Mouse (Mus musculus) hindbrain, embryonic 11.5 days (tissue): ENCODE measurements at regions not wholly inside any gene's neighbourhood (a gene's known extent, or its start where the extent isn't known, plus 50 kb on each side); places are given as distances from the start of the nearest gene placed in this dataset.

Experiments
- ATAC-seq: fragments of 200-750 bp; cut with Nextera tagmentation; 2 replicates; pipeline ENCODE4 v1.8.0; 2017; ENCODE audit warnings: mild to moderate bottlenecking, moderate TSS enrichment, moderate library complexity; ENCODE audit not compliant: low FRiP score
- DNase-seq: peaks from one replicate; pipeline ENCODE4 v3.0.0-alpha.2; 2015; ENCODE audit warnings: low spot score
- H3K27ac ChIP-seq: fragments of 300-500 bp; sonication (generic); 2 replicates; pipeline ENCODE4 v1.5.1; 2014; ENCODE audit warnings: mild to moderate bottlenecking, low read depth, low read length
- H3K27me3 ChIP-seq: fragments of 300-500 bp; sonication (generic); 2 replicates; pipeline ENCODE4 v1.6.1; 2014; ENCODE audit warnings: mild to moderate bottlenecking, low read length, moderate library complexity, mixed read lengths; ENCODE audit not compliant: control insufficient read depth, insufficient read depth
- H3K36me3 ChIP-seq: fragments of 300-500 bp; sonication (generic); 2 replicates; pipeline ENCODE4 v1.6.1; 2014; ENCODE audit warnings: mild to moderate bottlenecking, low read length, moderate library complexity, mixed read lengths; ENCODE audit not compliant: control insufficient read depth, insufficient read depth
- H3K4me1 ChIP-seq: fragments of 300-500 bp; sonication (generic); replicated peaks from 2 replicates; pipeline ENCODE4 v1.6.1; 2014; ENCODE audit warnings: low read length, mixed read lengths; ENCODE audit not compliant: control insufficient read depth, insufficient read depth
- H3K4me2 ChIP-seq: fragments of 300-500 bp; sonication (generic); replicated peaks from 2 replicates; pipeline ENCODE4 v1.6.1; 2014; ENCODE audit warnings: mild to moderate bottlenecking, low read depth, low read length
- H3K4me3 ChIP-seq: fragments of 300-500 bp; sonication (generic); 2 replicates; pipeline ENCODE4 v1.5.1; 2014; ENCODE audit warnings: low read depth, low read length
- H3K9ac ChIP-seq: fragments of 300-500 bp; sonication (generic); 2 replicates; pipeline ENCODE4 v1.6.1; 2014; ENCODE audit warnings: low read depth, low read length
- H3K9me3 ChIP-seq: fragments of 300-500 bp; sonication (generic); 2 replicates; pipeline ENCODE4 v1.6.1; 2016; ENCODE audit warnings: low read length; ENCODE audit not compliant: control insufficient read depth
- WGBS: fragments of 180-500 bp; shearing (Covaris S2); extraction: QIAGEN DNeasy Blood & Tissue Kit; methylation state at CpG from one replicate; pipeline ENCODE4 v1.1.7; 2014; 5-methylcytosine and 5-hydroxymethylcytosine counted together

DNA sequence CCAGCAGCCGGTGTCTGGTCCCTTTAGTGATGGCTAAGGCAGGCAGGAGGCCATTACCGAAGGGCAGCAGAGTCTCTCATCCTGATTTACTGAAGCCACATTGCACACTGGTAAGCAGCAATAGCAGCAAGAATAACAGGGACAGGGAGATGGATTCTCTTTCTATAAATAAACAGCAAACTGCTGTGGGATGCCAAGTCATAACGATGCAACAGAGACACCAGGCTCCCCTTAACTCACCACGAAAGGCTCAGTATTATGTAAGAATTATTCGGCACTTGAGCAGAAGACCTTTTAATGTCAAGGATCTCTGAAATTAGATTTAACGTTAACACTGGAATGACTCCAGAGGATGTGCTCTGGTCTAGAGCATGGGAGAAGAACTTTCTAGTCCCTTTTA, 202.1 kb downstream of the Ddx10 start:
- no peak overlapping the region for H3K9ac ChIP-seq
- H3K4me1 ChIP-seq = no peaks in the 10 kb centered on the region
- DNase-seq (no peak), ATAC-seq (no peak)
- no peaks in the 10 kb centered on the region for H3K9me3 ChIP-seq
- H3K4me3 ChIP-seq = no peak overlapping the region
- WGBS = 88% methylated on average over 6 of the region's 6 CpGs
- H3K4me2 ChIP-seq = no peak overlapping the region
- no peaks in the 10 kb centered on the region for H3K27me3 ChIP-seq
- H3K27ac ChIP-seq = no peak overlapping the region
- H3K36me3 ChIP-seq = no peaks in the 10 kb centered on the region

DNA sequence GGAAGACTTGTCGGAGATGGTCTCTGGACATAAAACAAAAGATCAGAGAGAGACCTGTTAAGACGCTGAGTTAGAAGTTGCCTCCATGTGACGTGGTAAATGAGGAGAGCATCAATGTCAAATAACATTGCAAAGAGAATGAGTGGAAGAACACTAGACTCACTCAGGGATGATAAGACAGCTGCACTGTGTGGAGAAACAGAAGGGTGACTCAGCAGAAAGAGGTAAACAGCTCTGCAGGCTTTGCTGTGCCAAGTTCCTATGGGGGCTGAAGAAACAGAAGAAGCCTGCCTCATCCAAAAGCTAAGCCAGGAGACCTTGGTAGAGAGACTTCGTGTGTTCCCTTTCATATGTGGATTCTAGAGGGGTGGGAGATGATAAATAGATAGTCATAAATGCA, 214.1 kb downstream of the Ddx10 start:
- no peak overlapping the region for H3K27ac ChIP-seq
- H3K27me3 ChIP-seq = no peaks in the 10 kb centered on the region
- 85% methylated on average over 4 of the region's 4 CpGs for WGBS
- H3K9me3 ChIP-seq = no peaks in the 10 kb centered on the region
- ATAC-seq (no peak), DNase-seq (no peak)
- H3K36me3 ChIP-seq = no peaks in the 10 kb centered on the region
- no peak overlapping the region for H3K4me3 ChIP-seq
- H3K4me1 ChIP-seq = no peaks in the 10 kb centered on the region
- no peak overlapping the region for H3K4me2 ChIP-seq
- H3K9ac ChIP-seq = no peak overlapping the region

DNA sequence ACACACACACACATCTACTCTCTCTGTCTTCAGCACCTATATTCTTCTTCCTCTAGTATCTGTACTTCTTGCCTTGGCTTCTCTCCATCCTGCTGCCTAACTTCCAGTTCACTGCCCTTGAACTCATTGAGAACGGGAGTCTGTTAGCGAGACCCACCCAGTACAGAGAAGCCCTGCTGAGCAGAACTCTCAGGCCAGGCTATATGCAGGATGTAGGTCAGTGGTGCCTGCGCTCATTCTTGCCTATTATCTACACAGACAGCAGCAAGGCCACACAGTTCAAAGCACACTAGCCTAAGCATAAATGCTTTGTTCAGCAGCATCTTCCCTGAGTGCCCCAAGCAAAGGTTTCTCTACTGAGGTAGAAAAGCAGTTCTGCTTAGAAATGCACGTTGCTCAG, 225.8 kb downstream of the Ddx10 start:
- Histone ChIP-seq H3K36me3 (no peaks in the 10 kb centered on the region), H3K27me3 (no peaks in the 10 kb centered on the region), H3K9ac (no peak overlapping the region), H3K4me1 (no peaks in the 10 kb centered on the region), H3K4me2 (no peak overlapping the region), H3K27ac (no peak overlapping the region), H3K9me3 (no peaks in the 10 kb centered on the region), H3K4me3 (no peak overlapping the region)
- ATAC-seq (no peak), DNase-seq (no peak)
- WGBS = 83% methylated on average over 4 of the region's 4 CpGs

DNA sequence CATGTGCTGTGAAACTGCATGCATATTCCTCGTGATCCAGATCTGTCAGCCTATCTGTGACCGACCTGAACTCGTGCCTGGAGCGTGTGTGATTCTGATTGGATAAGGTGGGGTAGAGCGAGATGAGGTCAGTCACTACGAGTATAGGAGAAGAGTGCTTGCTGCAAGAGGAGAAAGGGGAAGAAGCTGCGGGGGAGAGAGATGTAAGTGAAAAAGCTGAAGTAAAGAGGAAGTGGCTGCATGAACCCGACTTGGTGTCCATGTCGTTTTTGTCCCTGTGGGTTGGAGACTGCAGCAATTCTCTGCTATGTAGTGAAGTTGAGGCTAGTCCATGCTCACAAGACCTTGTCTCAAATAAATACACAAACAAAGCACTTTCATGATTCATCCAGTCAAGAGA, 237.1 kb downstream of the Ddx10 start:
- DNase-seq (no peak), ATAC-seq (no peak)
- no peaks in the 10 kb centered on the region for H3K9me3 ChIP-seq
- H3K9ac ChIP-seq = no peak overlapping the region
- WGBS = 92% methylated on average over 9 of the region's 9 CpGs
- H3K27me3 ChIP-seq = no peaks in the 10 kb centered on the region
- H3K27ac ChIP-seq = no peak overlapping the region
- H3K4me1 ChIP-seq = no peaks in the 10 kb centered on the region
- H3K4me3 ChIP-seq = no peak overlapping the region
- no peak overlapping the region for H3K4me2 ChIP-seq
- no peaks in the 10 kb centered on the region for H3K36me3 ChIP-seq

DNA sequence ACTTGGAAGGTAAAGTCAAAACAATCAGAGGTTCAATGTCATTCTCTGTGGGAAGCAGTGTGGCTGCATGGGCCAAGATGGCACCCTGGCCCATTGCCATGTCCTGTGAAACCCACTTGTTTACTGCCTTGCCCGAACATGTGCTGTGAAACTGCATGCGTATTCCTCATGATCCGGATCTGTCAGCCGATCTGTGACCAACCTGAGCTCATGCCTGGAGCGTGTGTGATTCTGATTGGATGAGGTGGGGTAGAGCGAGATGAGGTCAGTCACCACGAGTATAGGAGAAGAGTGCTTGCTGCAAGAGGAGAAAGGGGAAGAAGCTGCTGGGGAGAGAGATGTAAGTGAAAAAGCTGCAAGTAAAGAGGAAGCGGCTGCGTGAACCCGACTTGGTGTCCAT, 240.5 kb downstream of the Ddx10 start:
- Histone ChIP-seq H3K4me1 (no peaks in the 10 kb centered on the region), H3K27me3 (no peaks in the 10 kb centered on the region), H3K4me2 (no peak overlapping the region), H3K9me3 (no peaks in the 10 kb centered on the region), H3K4me3 (no peak overlapping the region), H3K9ac (no peak overlapping the region), H3K36me3 (no peaks in the 10 kb centered on the region), H3K27ac (no peak overlapping the region)
- ATAC-seq (no peak), DNase-seq (no peak)
- WGBS = 94% methylated on average over 10 of the region's 10 CpGs

DNA sequence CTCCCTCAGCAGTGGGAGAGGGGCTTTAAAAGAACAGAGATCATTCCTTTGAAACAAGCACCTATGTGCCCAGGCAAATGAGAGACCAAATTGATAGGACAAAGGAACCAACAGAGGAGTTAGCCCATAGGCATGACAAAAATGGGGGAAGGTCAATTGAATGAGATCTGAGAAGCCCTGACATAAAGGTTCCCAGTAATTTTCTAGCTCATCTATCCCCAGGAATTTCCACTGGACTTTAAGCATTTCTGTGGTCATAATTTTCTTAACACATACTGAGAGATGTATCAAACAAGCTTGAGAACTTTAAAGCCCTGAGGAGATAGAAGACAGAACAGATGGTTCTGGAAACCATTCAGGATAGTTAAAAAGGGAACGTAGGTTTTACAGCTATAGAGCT, 241.8 kb downstream of the Ddx10 start:
- Histone ChIP-seq H3K4me3 (no peak overlapping the region), H3K36me3 (no peaks in the 10 kb centered on the region), H3K4me1 (no peaks in the 10 kb centered on the region), H3K9ac (no peak overlapping the region), H3K4me2 (no peak overlapping the region), H3K27me3 (no peaks in the 10 kb centered on the region), H3K27ac (no peak overlapping the region), H3K9me3 (no peaks in the 10 kb centered on the region)
- DNase-seq (no peak), ATAC-seq (no peak)
- 93% methylated on average over 1 of the region's 1 CpGs for WGBS

DNA sequence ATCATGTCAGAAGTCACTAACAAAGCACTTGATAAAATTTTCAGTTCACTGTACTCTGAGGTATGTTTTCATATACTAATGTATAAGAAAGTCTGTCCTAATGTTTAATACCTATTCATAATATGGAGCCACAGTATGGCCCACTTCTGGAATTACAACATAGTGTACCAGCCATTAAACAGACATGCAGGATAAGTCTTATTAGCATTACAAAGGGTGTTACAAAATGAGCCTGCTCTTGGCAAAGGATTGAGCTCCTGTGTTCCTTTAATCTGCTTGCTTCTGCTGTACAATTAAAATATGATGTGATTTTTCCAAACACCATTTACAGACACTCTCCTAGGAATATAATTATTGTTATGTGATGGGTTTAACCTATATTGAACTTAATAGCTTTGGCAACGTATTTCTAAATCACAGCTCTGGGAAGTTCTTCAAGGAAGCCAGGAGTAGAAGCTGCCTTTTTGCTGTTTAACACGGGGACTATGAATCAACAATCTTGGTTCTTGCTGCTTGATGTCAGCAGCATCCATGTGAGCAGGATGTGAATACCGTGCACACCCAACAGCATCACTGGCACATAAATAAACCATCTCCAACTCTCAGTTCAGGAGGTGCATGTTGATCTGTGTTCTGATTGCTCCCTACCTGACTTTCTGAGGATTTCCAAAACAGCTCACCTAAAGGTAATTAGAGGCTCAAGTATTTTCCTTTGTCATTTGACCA, 243.4 kb downstream of the Ddx10 start:
- WGBS = 81% methylated on average over 3 of the region's 3 CpGs
- Histone ChIP-seq H3K9me3 (no peaks in the 10 kb centered on the region), H3K4me3 (no peak overlapping the region), H3K4me1 (no peaks in the 10 kb centered on the region), H3K4me2 (no peak overlapping the region), H3K27me3 (no peaks in the 10 kb centered on the region), H3K27ac (no peak overlapping the region), H3K9ac (no peak overlapping the region), H3K36me3 (no peaks in the 10 kb centered on the region)
- no peak for ATAC-seq
- DNase-seq = no peak

DNA sequence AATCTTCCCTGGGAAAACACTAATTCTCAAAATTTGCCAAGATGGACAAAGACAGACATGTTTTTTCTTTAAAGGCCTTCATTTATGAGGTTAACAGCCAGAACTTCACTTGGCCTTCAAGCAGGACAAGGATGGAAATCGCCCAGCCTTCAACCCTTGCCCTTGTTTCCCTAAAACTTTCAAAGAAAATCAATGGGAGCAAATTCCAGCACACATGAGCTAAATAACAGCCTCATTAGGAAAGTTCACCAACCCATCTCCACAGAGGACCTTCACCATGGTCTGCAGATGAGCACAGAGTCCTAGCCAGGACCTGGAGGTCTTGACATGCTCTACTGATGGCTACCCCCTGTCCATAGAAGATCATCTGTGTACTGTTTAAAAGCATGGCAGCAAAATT, 271.8 kb downstream of the Ddx10 start:
- no peak for DNase-seq
- H3K4me2 ChIP-seq = no peak overlapping the region
- H3K9ac ChIP-seq = no peak overlapping the region
- no peak overlapping the region for H3K4me3 ChIP-seq
- WGBS = 78% methylated on average over 1 of the region's 1 CpGs
- H3K9me3 ChIP-seq = no peaks in the 10 kb centered on the region
- no peak overlapping the region for H3K27ac ChIP-seq
- ATAC-seq = no peak
- no peaks in the 10 kb centered on the region for H3K27me3 ChIP-seq
- no peaks in the 10 kb centered on the region for H3K4me1 ChIP-seq
- H3K36me3 ChIP-seq = no peaks in the 10 kb centered on the region

DNA sequence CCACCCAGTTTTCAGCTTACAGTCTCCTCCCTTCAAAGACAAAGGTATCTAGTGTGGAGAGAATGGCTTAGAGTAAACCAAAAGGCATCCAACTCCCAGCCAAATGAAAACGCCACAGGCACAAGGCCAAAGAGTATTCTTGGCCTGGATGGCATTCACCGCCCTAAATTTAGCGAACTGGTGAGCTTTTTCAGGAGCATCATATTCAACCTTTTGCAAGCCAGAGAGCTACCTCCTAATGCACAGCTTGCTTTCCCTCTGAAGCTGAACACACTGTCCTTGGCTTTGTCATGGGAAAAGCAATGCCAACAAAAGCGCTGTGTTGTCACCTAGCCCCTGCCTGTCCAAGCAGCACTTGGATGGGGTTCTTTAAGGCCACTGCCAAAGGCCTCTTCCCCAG, 282.2 kb downstream of the Ddx10 start:
- Histone ChIP-seq H3K4me3 (no peak overlapping the region), H3K9me3 (no peaks in the 10 kb centered on the region), H3K27ac (no peak overlapping the region), H3K4me1 (no peaks in the 10 kb centered on the region), H3K36me3 (no peaks in the 10 kb centered on the region), H3K9ac (no peak overlapping the region), H3K4me2 (no peak overlapping the region), H3K27me3 (no peaks in the 10 kb centered on the region)
- WGBS = 93% methylated on average over 4 of the region's 4 CpGs
- no peak for DNase-seq
- ATAC-seq = no peak
